Mouse (Mus musculus) frontal cortex, postnatal 14 days (tissue): ENCODE data around the gene Slc5a5.

Experiments
- DNase-seq, 2 experiments: peaks; one replicate each; pipeline ENCODE4 v3.0.0; 2022; ENCODE audit warnings: low spot score in 2 of 2

Slc5a5 gene

GRCm38 (mm10) chr8:70880126-70880525, 12.4 kb downstream of the Slc5a5 start:
- DNase-seq, result no peak

- DNase-seq, result no peak
These were observed 13.1 kb downstream of the Slc5a5 start for GRCm38 (mm10) chr8:70879500-70879899.

- no peak for DNase-seq
These were observed 14.4 kb downstream of the Slc5a5 start for GRCm38 (mm10) chr8:70878178-70878577.

GRCm38 (mm10) chr8:70876382-70876781, 16.2 kb downstream of the Slc5a5 start:
- DNase-seq, result no peak

- no peak for DNase-seq
These were observed 18.1 kb downstream of the Slc5a5 start for GRCm38 (mm10) chr8:70874441-70874840.

- DNase-seq, result peak; percentile 91 to 94
These were observed 19.1 kb downstream of the Slc5a5 start, which contains the start of gene Ccdc124 for GRCm38 (mm10) chr8:70873364-70873985. TSS of gene Ccdc124 (minus strand) at chr8:70873935.

GRCm38 (mm10) chr8:70872643-70873363, 19.8 kb downstream of the Slc5a5 start:
- no peak for DNase-seq

GRCm38 (mm10) chr8:70871195-70871807, 21.3 kb downstream of the Slc5a5 start:
- DNase-seq, result no peak

- peak; percentile 66 to 71 for DNase-seq
These were observed 22.9 kb downstream of the Slc5a5 start for GRCm38 (mm10) chr8:70869601-70870041.

GRCm38 (mm10) chr8:70869199-70869571, 23.4 kb downstream of the Slc5a5 start:
- DNase-seq, result no peak

- DNase-seq, result no peak
These were observed 23.9 kb downstream of the Slc5a5 start for GRCm38 (mm10) chr8:70868559-70869198.

- DNase-seq, result no peak
These were observed 26.0 kb downstream of the Slc5a5 start for GRCm38 (mm10) chr8:70866566-70866965.

- DNase-seq, result no peak
These were observed 26.5 kb downstream of the Slc5a5 start for GRCm38 (mm10) chr8:70866001-70866520.

GRCm38 (mm10) chr8:70865350-70866000, 27.1 kb downstream of the Slc5a5 start:
- DNase-seq, result peak; percentile 99

- DNase-seq, result no peak
These were observed 27.8 kb downstream of the Slc5a5 start for GRCm38 (mm10) chr8:70864712-70865221.

- DNase-seq, result no peak
These were observed 28.4 kb downstream of the Slc5a5 start for GRCm38 (mm10) chr8:70863956-70864711.

- no peak for DNase-seq
These were observed 29.5 kb downstream of the Slc5a5 start, which contains the start of gene Kcnn1 for GRCm38 (mm10) chr8:70862824-70863641. TSS of gene Kcnn1 (minus strand) at chr8:70863258.

- no peak for DNase-seq
These were observed 35.0 kb downstream of the Slc5a5 start for GRCm38 (mm10) chr8:70857516-70857915.

- DNase-seq, result peak in 1 of 2 experiments; percentile 64
These were observed 35.9 kb downstream of the Slc5a5 start for GRCm38 (mm10) chr8:70856541-70857197.
